8 mouse cellular contexts compared by ENCODE assay signal in the genomic region with DNA sequence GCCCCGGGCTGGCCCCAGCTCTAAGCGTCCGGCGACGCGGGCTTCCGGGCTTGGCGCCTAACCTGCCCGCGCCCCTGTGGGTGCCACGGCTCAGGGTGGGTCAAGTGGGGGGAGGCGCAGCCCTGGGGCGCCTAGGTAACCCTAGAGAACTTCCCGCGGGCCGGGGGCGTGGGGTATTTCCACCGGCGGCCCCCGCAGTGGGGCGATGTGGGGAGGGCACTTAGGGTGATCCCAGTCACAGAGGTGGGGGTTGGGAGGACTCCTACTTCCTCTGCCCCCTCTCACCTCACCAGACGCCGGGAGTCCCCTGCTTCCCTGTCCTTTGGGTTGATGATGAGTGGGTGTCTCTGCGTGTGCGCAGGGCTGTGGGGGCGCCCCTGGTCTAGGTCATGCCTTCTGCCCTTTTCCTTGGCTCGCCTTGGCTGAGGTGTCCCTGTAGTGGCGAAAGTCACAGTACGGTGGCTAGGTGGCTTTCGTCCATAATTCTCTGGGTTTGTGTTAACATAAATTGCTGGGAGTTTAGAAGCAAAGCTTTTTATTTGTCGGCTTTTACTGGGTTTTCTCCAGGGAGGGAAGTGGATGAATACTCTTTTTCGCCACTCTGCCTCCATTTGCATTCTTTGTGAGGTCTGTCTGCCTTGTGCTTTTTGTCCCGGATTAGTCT. TPM values are rescaled to one million over a fixed set of nuclear protein-coding genes. Genes with fewer than 3 reads are reported as not detected.
DNase-seq lines count a peak whose midpoint lies in the region; ATAC-seq lines count a peak whose summit lies in the region.

No protein-coding gene starts in this region.

- H3K27me3 ChIP-seq in hindbrain, embryonic 16.5 days (replicated peaks; ENCODE audit: control insufficient read depth, insufficient read depth, low read length), result no peaks in the 10 kb centered on the region

- 0 out of 2 replicates have a peak, but pooled peaks cover 2% of the 10 kb centered on the region for H3K36me3 ChIP-seq in hindbrain, embryonic 16.5 days (ENCODE audit: control insufficient read depth, insufficient read depth, low read length)

- peaks cover 35% of the 10 kb centered on the region for H3K4me1 ChIP-seq in hindbrain, embryonic 16.5 days (ENCODE audit: control insufficient read depth, insufficient read depth, low read depth, low read length)

- ATAC-seq in hindbrain, embryonic 16.5 days, result peak; percentile 23
- ATAC-seq in megakaryocyte, adult 5-6 weeks (ENCODE audit: poor library complexity, severe bottlenecking), result peak; percentile 14

- DNase-seq in MN1 (ENCODE audit: low spot score), result peak; percentile 60
- DNase-seq in cerebellum, adult 8-10 months, result peak; percentile 55
- peak; percentile 52 to 53 for DNase-seq in frontal cortex, postnatal 36 days (ENCODE audit: low spot score in 2 of 2)
- peak; percentile 36 to 42 for DNase-seq in left cerebral cortex, adult 9 months (ENCODE audit: low spot score in 2 of 2)
- peak; percentile 52 for DNase-seq in right cerebral cortex, postnatal 14 days
- peak; percentile 54 for DNase-seq in yolk sac, embryonic 10.5 days (ENCODE audit: low spot score)

- peak overlapping the region; percentile 86 for H3K4me3 ChIP-seq in hindbrain, embryonic 16.5 days (ENCODE audit: low read length)

- H3K9me3 ChIP-seq in hindbrain, embryonic 16.5 days (ENCODE audit: control insufficient read depth, low read length), result no peaks in the 10 kb centered on the region

- peak overlapping the region; percentile 100 for H3K27ac ChIP-seq in hindbrain, embryonic 16.5 days (ENCODE audit: low read depth, low read length)

- WGBS in hindbrain, embryonic 16.5 days, result under 1% methylated on average over 32 of the region's 33 CpGs

- peak overlapping the region; percentile 96 for H3K9ac ChIP-seq in hindbrain, embryonic 16.5 days (ENCODE audit: low read depth, low read length)

- peak overlapping the region; percentile 68 for H3K4me2 ChIP-seq in hindbrain, embryonic 16.5 days (ENCODE audit: low read length)

RNA-seq across cellular contexts. Expression of a gene that starts 0.8 kb away (rescaled TPM):
- 20.4 and 23.5 TPM in 2 replicates for polyA plus RNA-seq in hindbrain, embryonic 16.5 days (2015; fragmentation: Nextera tagmentation; extraction: Ambion mirVana)
- 20.4 and 21.8 TPM in 2 replicates for total RNA-seq in megakaryocyte, adult 5-6 weeks (2015)
- 31.6 and 32.5 TPM in 2 replicates for total RNA-seq in megakaryocyte, adult 5-6 weeks (2017)

RNA-seq across cellular contexts. Expression of a gene that starts 54.1 kb away (rescaled TPM):
- polyA plus RNA-seq in hindbrain, embryonic 16.5 days (2015; fragmentation: Nextera tagmentation; extraction: Ambion mirVana), result 50.5 and 72.7 TPM in 2 replicates
- total RNA-seq in megakaryocyte, adult 5-6 weeks (2015), result not detected in 2 replicates
- not detected in 2 replicates for total RNA-seq in megakaryocyte, adult 5-6 weeks (2017)

Comparison
In these comparisons a context has a peak if more than half of its experiments do, and no peak if none do; other contexts are left out.
1. Peak in every context shown above with its lines: DNase-seq, ATAC-seq, H3K4me3 ChIP-seq and H3K27ac ChIP-seq.